Mouse (Mus musculus) 416B (cell line): ENCODE results near the gene Cmtm2a.
"Not testable (repeated sequence)": the region's sequence is repeated elsewhere in the genome, so short reads cannot be mapped to it uniquely, and the experiment has no call there.

Source experiments
- DNase-seq: peaks from one replicate; pipeline ENCODE4 v3.0.0; 2011; ENCODE audit warnings: low read depth

Cmtm2a gene

DNA sequence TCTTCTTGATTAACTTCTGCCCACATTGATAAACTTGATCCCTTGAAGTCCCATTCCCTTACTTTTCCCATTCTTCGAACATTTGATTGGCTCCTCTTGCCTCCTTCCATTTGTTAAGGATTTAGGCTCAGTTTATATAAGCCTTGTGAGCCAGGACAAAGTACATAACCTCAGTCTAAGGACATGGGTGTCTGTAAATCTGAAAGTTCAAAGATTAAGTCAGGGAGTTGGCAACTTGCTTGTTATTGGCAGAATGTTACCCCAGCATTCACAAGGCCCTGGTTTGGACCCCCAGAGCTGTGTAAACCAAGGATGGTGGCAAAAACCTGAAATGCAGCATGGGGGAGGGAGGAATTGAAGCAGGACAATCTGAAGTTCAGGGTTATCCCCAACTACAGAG lies 1.4 kb upstream of the Cmtm2a start:
- no peak for DNase-seq

DNA sequence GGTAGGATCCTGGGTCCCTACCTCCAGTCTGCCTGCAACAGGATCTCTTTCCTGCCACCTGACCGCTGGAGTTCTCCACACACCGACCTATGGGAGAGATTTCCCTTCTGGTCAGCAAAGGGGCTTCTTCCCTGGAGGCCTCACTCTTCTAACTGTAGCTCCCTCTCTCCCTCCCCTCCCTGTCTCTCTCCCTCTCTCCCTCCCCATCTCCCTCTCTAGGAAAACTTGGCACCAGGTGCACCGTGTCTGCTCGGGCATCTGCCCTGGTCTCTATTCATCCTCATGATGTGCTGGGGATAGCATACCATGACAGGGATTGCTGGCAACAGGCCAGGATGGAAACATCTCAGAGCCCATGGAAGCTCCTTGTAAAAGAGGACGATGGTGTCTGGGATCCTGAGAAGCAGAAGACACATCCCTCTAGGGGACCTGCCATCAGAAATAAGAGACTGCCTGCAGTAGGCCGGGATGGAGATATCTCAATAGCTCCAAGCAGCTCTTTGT lies 24.0 kb downstream of the Cmtm2a start:
- no peak for DNase-seq

DNA sequence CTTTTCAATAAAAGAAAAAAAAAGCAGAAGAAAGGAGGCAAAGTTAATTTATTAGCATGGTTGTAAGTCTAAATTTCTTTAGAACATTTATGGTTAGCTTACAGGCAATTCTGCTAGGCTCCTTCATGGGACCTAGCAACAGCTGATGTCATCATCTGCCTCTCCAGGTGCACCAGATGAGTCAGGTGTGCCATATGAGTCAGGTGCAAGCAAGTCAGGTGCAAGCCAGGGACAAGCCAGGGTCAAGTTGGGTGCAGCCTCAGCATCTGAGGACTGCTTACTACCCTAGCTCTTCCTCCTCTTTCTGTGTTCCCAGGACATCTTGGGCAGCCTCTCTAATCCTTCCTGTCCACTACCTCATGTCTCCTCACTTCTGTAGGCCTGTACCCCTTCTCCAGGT lies 24.6 kb downstream of the Cmtm2a start:
- DNase-seq = no peak

DNA sequence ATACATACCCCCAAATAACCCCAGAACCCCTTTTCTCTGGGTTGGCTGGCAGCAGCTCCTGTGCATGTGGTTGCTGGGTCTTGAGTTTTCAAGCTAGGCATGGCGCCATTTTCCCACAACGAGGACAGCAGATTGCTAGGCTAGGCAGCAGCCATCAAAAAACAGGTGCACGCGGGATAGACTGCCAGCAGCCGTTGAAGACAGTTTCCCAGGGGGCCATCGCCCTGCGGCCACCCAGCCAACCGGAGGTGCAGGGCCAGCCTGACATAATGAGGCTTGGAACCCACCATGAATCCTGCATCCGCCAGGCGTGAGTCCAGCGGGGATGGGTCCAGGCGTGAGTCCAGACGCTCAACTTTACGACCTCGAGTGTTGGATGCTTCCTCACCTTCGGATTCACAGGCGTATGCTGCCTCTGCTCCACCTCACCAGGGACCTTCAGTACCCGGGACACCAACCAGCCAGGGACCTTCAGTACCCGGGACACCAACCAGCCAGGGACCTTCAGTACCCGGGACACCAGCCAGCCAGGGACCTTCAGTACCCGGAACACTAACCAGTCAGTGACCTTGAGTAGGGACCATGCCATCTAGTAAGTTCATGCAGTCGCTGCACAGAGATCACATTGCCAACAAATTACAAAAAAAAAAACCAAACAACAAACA lies 28.6 kb downstream of the Cmtm2a start:
- not testable (repeated sequence) for DNase-seq

DNA sequence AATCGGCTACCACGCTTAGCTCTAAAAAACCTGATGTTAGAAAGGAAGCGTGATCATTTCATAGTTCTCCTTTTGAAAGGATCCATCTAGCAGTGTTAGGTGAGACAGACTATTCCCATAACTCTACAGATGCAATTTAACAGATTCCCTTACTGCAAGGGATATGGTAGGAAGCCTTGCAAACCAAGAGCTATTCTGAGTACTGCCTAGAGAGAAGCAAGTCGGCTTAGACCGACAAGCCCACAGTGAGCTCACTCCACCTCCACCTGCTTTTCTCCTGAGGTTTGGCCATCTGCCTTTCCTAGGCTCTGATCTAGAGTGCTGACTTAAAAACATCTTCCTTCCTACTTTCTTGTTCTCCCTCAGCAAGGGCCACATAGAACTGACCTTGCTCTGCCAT lies 31.2 kb downstream of the Cmtm2a start:
- DNase-seq = not testable (repeated sequence)

DNA sequence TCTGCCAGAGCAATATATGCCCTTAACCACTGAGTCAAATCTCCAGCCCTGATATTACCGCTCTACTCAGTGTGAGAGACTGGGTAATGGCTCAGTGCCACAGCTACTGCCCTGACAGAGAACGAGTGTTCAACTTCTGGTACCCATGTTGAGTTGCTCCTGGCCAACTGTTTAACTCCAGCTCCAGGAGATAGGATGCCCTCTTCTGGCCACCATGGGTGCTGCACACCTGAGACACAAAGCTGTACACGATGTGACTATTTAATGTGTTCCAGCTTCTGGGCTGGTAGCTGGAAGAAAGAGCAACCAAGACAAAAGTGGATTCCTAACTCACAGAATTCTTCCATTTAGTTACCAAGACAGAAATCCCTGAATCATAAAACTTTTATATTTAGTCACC lies 40.0 kb downstream of the Cmtm2a start:
- DNase-seq = peak; percentile 66

DNA sequence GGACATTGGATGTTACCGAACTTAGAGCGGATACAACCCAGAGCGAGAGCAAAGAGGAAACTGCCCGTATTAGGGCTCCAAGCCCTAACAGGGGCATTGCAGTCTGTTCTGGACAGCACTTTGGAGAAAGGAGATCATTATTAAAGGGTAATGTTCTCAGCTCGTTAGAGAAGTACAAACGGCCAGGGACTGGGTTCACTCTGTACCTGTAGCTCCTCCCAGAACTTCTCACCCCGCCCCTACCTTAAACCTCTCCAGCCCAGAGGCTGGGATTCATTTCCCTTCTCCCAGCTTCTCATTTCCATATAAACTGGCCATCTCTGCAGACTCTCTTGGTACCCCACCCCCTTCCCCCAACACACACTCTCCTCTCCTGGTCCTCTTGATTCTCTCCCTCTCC lies 41.5 kb downstream of the Cmtm2a start:
- DNase-seq = no peak

DNA sequence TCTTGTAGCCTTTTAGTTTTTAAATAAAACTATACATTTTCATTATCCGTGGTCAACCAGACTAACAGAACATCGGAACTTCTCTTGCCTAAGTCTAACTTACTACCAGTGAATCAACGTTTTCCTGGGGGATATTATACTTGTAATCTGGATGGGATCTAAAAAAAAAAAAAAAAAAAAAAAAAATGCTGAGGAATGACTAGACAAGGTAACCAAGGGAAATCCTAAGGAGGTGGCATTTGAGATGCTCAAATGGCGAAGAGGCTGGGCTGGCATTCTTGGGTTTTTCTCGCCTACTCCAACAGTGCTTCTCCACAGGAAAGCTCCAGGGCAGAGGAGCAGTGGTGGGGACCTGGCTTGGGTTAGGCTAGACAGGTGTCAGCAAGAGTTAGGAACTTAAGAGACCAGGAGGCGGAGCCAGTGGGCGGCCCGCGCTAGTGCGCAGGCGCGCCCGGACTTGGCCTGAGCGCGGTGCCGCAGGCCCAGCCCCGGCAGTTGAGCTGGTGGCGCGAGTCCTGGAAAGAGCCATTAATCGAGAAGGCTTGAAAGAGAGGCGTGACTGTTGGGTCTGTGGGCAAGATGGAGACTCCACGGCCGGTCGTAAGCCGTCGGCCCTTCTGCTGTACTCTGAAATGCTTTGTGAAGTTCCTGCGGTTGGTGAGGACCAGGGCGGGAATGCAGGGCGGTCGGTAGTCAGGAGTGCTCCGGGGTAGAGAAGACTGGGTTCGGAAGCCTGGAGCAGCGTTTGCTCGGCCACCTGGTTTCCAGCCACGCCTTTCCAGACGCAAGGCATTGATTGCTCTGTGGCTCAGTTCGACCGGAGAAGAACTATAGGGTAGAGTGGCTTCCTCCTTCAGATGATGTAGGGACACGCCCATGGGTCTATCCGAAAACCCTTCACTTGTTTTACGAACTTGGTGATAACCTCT lies 42.3 kb downstream of the Cmtm2a start, which contains the start of gene Cklf:
Cklf (plus strand) TSS at position 423 of the 929 bp plus-strand sequence.
- DNase-seq = peak; percentile 95

DNA sequence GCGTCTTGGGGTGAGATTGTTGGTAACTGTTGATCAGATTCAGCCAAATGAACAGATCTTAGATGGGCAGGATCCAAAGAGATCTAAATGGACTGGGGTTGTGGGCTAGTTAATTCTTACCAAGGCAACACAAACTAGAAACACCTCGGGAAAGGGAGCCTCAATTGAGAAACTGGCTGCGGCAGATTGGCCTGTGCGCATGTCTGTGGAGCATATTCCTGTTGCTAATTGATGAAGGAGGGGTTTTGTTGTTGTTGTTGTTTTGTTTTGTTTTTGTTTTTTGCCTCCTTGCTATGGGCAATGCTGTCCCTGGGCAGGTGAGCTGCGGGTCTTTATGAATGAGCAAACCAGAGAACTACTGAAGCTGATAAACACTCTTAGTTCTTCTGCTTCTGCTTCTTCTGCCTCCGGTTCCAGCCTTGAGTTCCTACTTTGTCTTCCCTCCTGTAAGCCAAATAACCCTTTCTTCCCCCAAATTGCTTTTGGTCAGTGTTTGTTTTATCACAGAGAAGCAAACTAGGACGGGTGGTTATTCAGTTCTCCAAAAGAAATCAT lies 43.5 kb downstream of the Cmtm2a start:
- no peak for DNase-seq

DNA sequence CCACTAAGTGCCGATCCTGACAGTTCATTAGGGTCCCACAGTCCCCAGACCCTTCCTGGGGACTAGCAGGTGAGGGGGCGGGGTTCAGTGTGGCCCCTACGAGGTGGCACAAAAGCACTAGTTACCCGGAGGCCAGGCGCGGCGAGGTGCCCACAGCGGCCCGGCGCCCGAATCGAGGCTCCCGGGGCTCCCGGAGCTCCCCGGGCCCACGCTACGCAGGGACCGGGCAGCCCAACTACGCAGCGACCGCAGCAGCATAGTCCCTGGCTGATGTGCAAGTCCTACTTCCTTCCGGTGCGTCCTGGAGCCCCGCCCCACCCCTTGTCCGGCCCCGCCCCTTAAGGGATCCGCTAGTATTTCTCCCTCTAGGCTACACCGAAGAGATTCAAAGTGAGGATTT lies 44.7 kb downstream of the Cmtm2a start, which contains the start of gene Tk2:
Tk2 (minus strand) TSS at position 283 of the 400 bp plus-strand sequence.
- peak; percentile 93 for DNase-seq

DNA sequence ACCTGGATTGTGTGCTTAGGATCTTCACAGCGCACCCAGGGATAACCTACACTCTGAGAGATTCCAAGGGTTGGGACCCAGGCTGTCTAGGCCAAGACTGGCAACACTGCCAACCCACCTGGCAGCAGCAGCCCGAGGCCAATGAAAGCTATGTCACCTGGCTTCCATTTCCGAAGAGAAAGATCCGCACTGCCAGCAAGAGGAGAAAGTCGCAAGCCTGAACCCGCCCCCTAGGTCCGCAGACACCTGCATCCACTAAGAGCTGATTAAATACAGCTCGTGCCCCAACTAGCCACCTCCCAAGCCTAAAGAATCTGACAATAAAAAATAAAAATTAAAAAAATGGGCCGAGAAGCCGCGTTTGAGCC lies 45.1 kb downstream of the Cmtm2a start:
- DNase-seq = peak; percentile 52

DNA sequence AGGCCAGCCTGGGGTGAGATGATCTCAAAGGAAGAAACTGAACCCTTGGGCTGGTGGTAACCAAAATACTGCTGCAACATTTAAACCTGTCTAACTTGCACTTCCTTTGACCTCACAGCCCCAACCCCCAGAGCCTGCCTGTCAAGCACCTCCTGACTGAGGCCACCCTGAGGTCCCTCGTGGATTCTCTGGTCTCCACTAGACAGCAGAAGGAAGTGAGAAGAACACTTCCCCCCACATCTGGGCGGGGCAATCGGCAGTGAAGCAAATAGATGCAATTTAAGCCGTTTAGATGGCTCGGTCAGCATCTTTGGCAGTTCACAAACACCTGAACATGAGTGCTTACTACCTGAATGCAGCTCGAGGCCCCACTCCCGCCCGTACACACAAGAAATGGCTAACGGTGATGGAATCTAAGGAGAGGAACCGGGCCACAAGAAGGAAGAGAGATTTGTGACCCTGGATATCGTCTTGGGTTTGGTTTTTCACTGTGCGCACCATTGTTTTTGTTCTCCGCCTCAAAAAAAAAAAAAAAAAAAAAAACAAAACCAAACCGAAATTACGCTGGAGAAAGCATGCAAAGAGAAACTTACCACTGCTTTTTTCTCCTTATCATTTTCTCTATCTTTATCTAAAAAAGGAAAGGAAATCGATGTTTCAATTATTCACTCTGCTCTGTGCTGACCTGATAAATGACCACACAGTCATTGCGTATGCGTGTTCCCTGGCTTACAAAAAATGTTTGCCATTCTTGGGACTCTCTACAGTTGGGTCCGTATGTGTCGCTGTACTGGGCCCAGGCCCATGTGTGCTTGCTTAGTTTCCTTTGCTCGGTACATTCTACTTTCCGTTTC lies 45.7 kb downstream of the Cmtm2a start:
- DNase-seq = peak; percentile 80

DNA sequence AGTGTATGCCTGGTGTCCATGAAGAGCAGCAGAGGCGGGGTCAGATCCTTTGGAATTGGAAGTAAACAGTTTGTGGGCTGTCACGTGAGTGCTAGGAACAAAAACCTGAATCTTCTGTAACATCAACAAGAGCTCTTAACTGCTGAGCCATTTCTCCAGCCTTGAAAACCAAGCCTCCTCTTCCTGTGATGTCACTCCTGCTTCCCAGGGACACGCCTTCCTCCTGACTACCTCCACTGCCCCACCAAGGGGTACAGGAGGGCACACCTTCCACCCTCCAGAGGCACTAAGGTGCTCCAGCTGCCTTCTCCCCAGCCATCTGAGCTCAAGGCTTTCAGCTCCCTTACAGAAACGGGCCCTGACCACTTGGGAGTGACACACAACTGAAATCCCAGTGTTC lies 46.4 kb downstream of the Cmtm2a start:
- peak; percentile 65 for DNase-seq

DNA sequence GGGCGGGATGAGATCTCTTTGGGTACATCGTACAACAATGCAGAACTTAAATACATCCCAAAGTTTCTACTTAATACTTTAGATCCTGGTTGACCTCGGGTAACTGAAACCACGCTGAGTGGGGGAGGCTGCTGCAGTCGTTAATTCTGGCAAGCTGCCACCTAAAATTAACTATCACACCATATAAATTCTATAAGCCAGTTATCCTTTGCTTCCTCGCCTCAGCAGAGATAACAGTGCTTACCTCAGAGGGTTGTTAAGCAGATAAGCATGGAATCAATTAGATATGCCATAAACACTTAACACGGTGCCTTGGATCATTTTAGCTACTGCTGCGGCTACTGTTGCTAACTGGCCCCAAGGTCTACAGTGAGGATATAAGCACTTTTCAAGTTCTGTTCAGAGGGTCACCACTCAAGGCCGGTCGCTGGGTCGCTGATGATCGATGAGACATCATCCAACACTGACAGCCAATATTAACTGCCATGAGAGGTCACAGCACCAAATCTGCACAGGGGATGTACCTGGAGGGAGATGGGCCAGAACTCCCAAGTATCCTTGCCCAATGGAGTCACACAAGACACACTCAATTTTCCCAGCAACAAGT lies 50.8 kb downstream of the Cmtm2a start:
- no peak for DNase-seq

DNA sequence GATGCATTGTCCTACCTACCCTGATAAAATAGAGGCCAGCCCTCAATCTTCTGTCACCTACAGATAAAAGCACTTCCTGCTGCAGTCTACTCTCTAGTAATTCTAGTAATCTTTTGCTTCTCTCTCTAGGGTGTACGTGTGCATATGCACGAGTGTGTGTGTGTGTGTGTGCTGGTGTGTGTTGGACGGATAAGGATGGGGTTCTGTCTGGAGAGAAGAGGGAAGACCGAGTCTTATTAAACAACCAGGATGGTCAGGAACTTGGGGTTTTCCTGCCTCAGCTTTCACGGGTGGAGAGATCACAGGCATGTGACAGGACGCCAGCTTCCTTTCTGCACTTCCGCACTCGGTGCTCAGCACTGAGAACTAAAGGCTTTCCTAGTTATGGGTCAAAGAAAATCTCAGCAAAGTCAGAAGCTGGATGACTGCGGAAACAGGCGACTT lies 53.5 kb downstream of the Cmtm2a start:
- peak; percentile 53 for DNase-seq

DNA sequence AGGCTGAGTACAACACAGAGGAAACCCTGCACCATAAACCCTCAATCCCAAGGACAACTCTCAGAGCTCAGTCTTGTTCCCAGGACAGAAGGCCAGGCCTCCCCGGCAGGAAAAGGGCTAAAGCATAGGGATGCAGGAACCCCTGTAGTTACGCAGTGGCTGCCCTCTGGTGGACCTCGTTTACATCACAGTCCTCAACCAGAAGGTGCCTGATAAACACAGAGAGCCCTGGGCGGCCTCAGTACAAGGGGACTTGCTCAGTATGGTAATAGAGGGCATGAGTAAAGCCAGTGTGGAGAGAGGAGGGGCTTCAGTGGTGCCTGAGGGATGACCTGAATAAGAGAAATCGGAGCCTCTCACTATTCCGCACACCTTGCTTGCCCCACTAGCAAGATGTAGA lies 58.4 kb downstream of the Cmtm2a start:
- no peak for DNase-seq

DNA sequence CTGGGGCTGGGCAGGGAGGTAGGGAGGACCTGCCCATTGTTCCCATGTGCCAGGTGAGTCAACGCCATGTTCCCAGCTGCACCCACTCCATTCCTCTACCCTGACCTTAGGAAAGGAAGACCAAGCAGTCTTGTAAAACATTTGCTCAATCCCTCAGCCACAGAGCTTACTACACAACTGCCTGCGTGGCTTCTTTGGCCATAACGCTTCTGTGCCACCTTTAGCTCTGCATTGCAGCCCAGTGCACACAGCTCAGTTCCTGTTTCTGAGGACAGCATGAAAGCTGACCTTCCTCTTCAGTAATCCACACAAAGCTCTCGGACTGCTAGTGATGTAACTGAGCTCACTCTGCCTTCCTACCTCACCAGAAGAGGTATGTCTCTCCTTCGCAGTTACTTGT lies 60.1 kb downstream of the Cmtm2a start:
- peak; percentile 69 for DNase-seq

DNA sequence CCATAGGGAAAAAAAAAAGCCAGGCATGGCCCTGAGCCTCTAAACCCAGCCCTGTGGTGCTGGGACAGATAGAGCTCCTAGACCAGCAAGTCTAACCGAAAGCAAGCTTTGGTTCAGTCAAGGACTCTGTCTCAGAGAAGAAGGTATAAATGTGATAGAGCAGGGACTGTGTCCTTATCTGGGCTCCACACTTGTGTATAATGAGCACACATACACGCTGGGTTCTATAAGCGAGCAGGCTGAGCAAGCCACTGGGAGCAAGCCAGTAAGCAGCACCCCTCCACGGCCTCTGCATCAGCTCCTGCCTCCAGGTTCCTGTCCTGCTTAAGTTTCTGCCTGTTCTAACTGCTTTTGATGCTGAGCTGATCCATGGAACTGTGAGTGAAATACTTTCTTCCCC lies 60.9 kb downstream of the Cmtm2a start:
- no peak for DNase-seq
